Mouse (Mus musculus) CH12.LX (cell line): ENCODE data around the gene Olfr721-ps1. TPM values are rescaled to one million over a fixed set of nuclear protein-coding genes. Genes with fewer than 3 reads are reported as not detected.

ENCODE experiments used
- DNase-seq: peaks from one replicate; pipeline ENCODE4 v3.0.0-alpha.2; 2013; ENCODE audit errors: extremely low read depth
- H3K27ac ChIP-seq: 2 replicates; pipeline ENCODE4 v1.5.1; 2012; ENCODE audit warnings: low read depth, mild to moderate bottlenecking, control low read depth, moderate library complexity; ENCODE audit not compliant: insufficient read depth
- H3K27me3 ChIP-seq: replicated peaks from 2 replicates; pipeline ENCODE3; 2012; ENCODE audit warnings: inconsistent platforms
- H3K36me3 ChIP-seq, 2 experiments: replicated peaks in 1 of 2; 2 replicates each; pipeline versions ENCODE3 to v1.6.1; 2012; ENCODE audit warnings: inconsistent platforms in 1 of 2, low read length in 1 of 2, mild to moderate bottlenecking in 1 of 2, mixed read lengths in 1 of 2, moderate library complexity in 1 of 2; ENCODE audit not compliant: control insufficient read depth in 1 of 2, insufficient read depth in 1 of 2
- H3K4me1 ChIP-seq, 2 experiments: 2 replicates each; pipeline ENCODE4 v1.6.1; 2012; ENCODE audit warnings: inconsistent platforms in 1 of 2, moderate library complexity in 1 of 2; ENCODE audit not compliant: insufficient read depth in 2 of 2, control insufficient read depth in 1 of 2
- H3K4me2 ChIP-seq: 2 replicates; pipeline ENCODE4 v1.6.1; 2012; ENCODE audit warnings: low read depth, mild to moderate bottlenecking, control low read depth; ENCODE audit not compliant: poor library complexity, insufficient read depth, severe bottlenecking
- H3K4me3 ChIP-seq, 3 experiments: fragments of 150-350 bp in 1 of 3; sonication (generic) in 1 of 3; replicated peaks in 1 of 3; 2 replicates each; pipeline versions ENCODE3 to v1.5.1; 2011 to 2012; ENCODE audit warnings: low read depth in 2 of 3, low read length in 2 of 3, mild to moderate bottlenecking in 2 of 3, moderate library complexity in 2 of 3, control low read depth in 1 of 3, improper control_type of control experiment in 1 of 3, inconsistent platforms in 1 of 3, mixed read lengths in 1 of 3; ENCODE audit not compliant: poor library complexity in 1 of 3
- H3K79me2 ChIP-seq: replicated peaks from 2 replicates; pipeline ENCODE4 v1.6.1; 2012; ENCODE audit warnings: mild to moderate bottlenecking, moderate library complexity; ENCODE audit not compliant: control insufficient read depth, poor library complexity, insufficient read depth, severe bottlenecking; ENCODE audit errors: extremely low read depth
- H3K9ac ChIP-seq: 2 replicates; pipeline ENCODE4 v1.6.1; 2012; ENCODE audit warnings: low read depth, mild to moderate bottlenecking, control low read depth, moderate library complexity; ENCODE audit not compliant: insufficient read depth
- H3K9me3 ChIP-seq: replicated peaks from 2 replicates; pipeline ENCODE3; 2012; ENCODE audit warnings: low read length, inconsistent platforms, mixed read lengths
- CHD1 ChIP-seq: IDR thresholded peaks from 2 replicates; pipeline ENCODE4 v1.6.1; 2012; ENCODE audit warnings: low read depth, low read length, improper control_type of control experiment, inconsistent platforms
- CHD2 ChIP-seq: IDR thresholded peaks from 2 replicates; pipeline ENCODE4 v1.6.1; 2011; ENCODE audit warnings: low read length, improper control_type of control experiment
- CTCF ChIP-seq, 2 experiments: IDR thresholded peaks in 1 of 2; conservative IDR thresholded peaks in 1 of 2; 2 replicates each; pipeline ENCODE4 v1.5.1; 2011 to 2012; ENCODE audit warnings: low read depth in 2 of 2, low read length in 2 of 2, improper control_type of control experiment in 1 of 2, inconsistent platforms in 1 of 2, mild to moderate bottlenecking in 1 of 2, moderate library complexity in 1 of 2
- E2F4 ChIP-seq: IDR thresholded peaks from 2 replicates; pipeline ENCODE4 v1.6.1; 2011; ENCODE audit warnings: low read depth, low read length, improper control_type of control experiment; ENCODE audit not compliant: insufficient replicate concordance
- ELF1 ChIP-seq: IDR thresholded peaks from 2 replicates; pipeline ENCODE4 v1.6.1; 2014; ENCODE audit warnings: low read depth, mild to moderate bottlenecking, inconsistent platforms, low read length, improper control_type of control experiment
- ETS1 ChIP-seq: conservative IDR thresholded peaks from 2 replicates; pipeline ENCODE4 v1.6.1; 2012; ENCODE audit warnings: low read depth, mild to moderate bottlenecking, inconsistent platforms, low read length, improper control_type of control experiment, moderate library complexity
- IRF4 ChIP-seq: IDR thresholded peaks from 2 replicates; pipeline ENCODE4 v1.6.1; 2014; ENCODE audit warnings: low read depth, mild to moderate bottlenecking, inconsistent platforms, low read length, improper control_type of control experiment
- JUND ChIP-seq: conservative IDR thresholded peaks from 2 replicates; pipeline ENCODE4 v1.6.1; 2011; ENCODE audit warnings: low read depth, low read length, improper control_type of control experiment
- KAT2A ChIP-seq: IDR thresholded peaks from 2 replicates; pipeline ENCODE4 v1.6.1; 2012; ENCODE audit warnings: low read length, improper control_type of control experiment, inconsistent platforms; ENCODE audit not compliant: insufficient replicate concordance
- MAFK ChIP-seq: IDR thresholded peaks from 2 replicates; pipeline ENCODE4 v1.6.1; 2011; ENCODE audit warnings: low read length, improper control_type of control experiment; ENCODE audit not compliant: insufficient replicate concordance
- MAX ChIP-seq: IDR thresholded peaks from 2 replicates; pipeline ENCODE4 v1.6.1; 2011; ENCODE audit warnings: low read length, improper control_type of control experiment
- MEF2A ChIP-seq: IDR thresholded peaks from 2 replicates; pipeline ENCODE4 v1.6.1; 2014; ENCODE audit warnings: low read depth, mild to moderate bottlenecking, inconsistent platforms, low read length, improper control_type of control experiment, borderline replicate concordance
- NELFE ChIP-seq: IDR thresholded peaks from 2 replicates; pipeline ENCODE4 v1.6.1; 2011; ENCODE audit warnings: low read depth, low read length, improper control_type of control experiment
- NRF1 ChIP-seq: IDR thresholded peaks from 2 replicates; pipeline ENCODE4 v1.6.1; 2014; ENCODE audit warnings: low read depth, mild to moderate bottlenecking, inconsistent platforms, low read length, improper control_type of control experiment, moderate library complexity
- PAX5 ChIP-seq: IDR thresholded peaks from 2 replicates; pipeline ENCODE4 v1.6.1; 2012; ENCODE audit warnings: low read length, inconsistent platforms, mixed read lengths
- RAD21 ChIP-seq: IDR thresholded peaks from 2 replicates; pipeline ENCODE4 v1.6.1; 2011; ENCODE audit warnings: low read depth, mild to moderate bottlenecking, low read length, improper control_type of control experiment, moderate library complexity
- RCOR1 ChIP-seq: conservative IDR thresholded peaks from 2 replicates; pipeline ENCODE4 v1.6.1; 2012; ENCODE audit warnings: low read depth, mild to moderate bottlenecking, inconsistent platforms, low read length, improper control_type of control experiment
- SIN3A ChIP-seq: IDR thresholded peaks from 2 replicates; pipeline ENCODE4 v1.6.1; 2012; ENCODE audit warnings: low read length, improper control_type of control experiment, inconsistent platforms
- TBP ChIP-seq: conservative IDR thresholded peaks from 2 replicates; pipeline ENCODE4 v1.6.1; 2011; ENCODE audit warnings: low read depth, low read length, improper control_type of control experiment
- TCF12 ChIP-seq: IDR thresholded peaks from 2 replicates; pipeline ENCODE4 v1.6.1; 2014; ENCODE audit warnings: low read depth, mild to moderate bottlenecking, inconsistent platforms, low read length, improper control_type of control experiment
- UBTF ChIP-seq: IDR thresholded peaks from 2 replicates; pipeline ENCODE4 v1.6.1; 2012; ENCODE audit warnings: low read depth, mild to moderate bottlenecking, inconsistent platforms, low read length, improper control_type of control experiment, moderate library complexity
- USF1 ChIP-seq: IDR thresholded peaks from 2 replicates; pipeline ENCODE4 v1.6.1; 2014; ENCODE audit warnings: low read depth, mild to moderate bottlenecking, inconsistent platforms, low read length, improper control_type of control experiment
- USF2 ChIP-seq: conservative IDR thresholded peaks from 2 replicates; pipeline ENCODE4 v1.6.1; 2011; ENCODE audit warnings: low read depth, low read length, improper control_type of control experiment
- ZC3H11A ChIP-seq: IDR thresholded peaks from 2 replicates; pipeline ENCODE4 v1.6.1; 2012; ENCODE audit warnings: low read depth, mild to moderate bottlenecking, inconsistent platforms, low read length, improper control_type of control experiment
- ZKSCAN1 ChIP-seq: IDR thresholded peaks from 2 replicates; pipeline ENCODE4 v1.6.1; 2012; ENCODE audit warnings: low read depth, inconsistent platforms, low read length, improper control_type of control experiment, borderline replicate concordance
- ZNF384 ChIP-seq: IDR thresholded peaks from 2 replicates; pipeline ENCODE4 v1.6.1; 2012; ENCODE audit warnings: low read depth, low read length, improper control_type of control experiment, inconsistent platforms
- dilution Hi-C: fragments of 300-500 bp; cut with MboI; formaldehyde crosslinking; loops from 2 replicates; pipeline ENCODE4 v1.14.3; 2020; ENCODE audit warnings: low sequenced_read_pairs; ENCODE audit not compliant: extremely low pct_unique_long_range_greater_than_20kb, extremely low pct_ligation_motif_present
- in situ Hi-C: fragments of 300-500 bp; cut with MboI; formaldehyde crosslinking; loops from 3 replicates; pipeline ENCODE4 v1.14.3; 2019; ENCODE audit warnings: low sequenced_read_pairs, low pct_ligation_motif_present, low pct_unique_long_range_greater_than_20kb, mixed read lengths
- polyA plus RNA-seq: library from polyadenylated mRNA; unstranded; fragments of >175 nt; gene quantifications from 2 replicates; pipeline ENCODE4 v1.2.1, GENCODE M21; 2012; ENCODE audit warnings: low read depth; ENCODE audit not compliant: insufficient read length
- total RNA-seq, 2 experiments: library from RNA; depleted of rRNA; stranded (reverse); fragments of 300-350 nt in 1 of 2; fragments of >200 nt in 1 of 2; gene quantifications; 2 replicates each; pipeline ENCODE4 v1.2.3; 2012 to 2014

The Olfr721-ps1 gene
- total RNA-seq (2012; rRNA removed): not detected in 2 replicates
- not detected in 2 replicates for total RNA-seq (2014; rRNA removed)
- polyA plus RNA-seq: not detected in 2 replicates

- no peak for DNase-seq
- H3K9ac ChIP-seq: no peak within 1 kb of the TSS
- H3K27ac ChIP-seq: no peak within 1 kb of the TSS
- H3K4me2 ChIP-seq: no peak within 1 kb of the TSS
- no peaks in the 10 kb centered on the region for H3K27me3 ChIP-seq
- in situ Hi-C loops: no loop called here
- no peaks in the 10 kb centered on the region for H3K9me3 ChIP-seq
- H3K4me1 ChIP-seq: no peaks in the 10 kb centered on the region
- no peak within 1 kb of the TSS for H3K4me3 ChIP-seq
- no peaks in the 10 kb centered on the region for H3K79me2 ChIP-seq
- TF ChIP-seq MEF2A (no peak), RAD21 (no peak), CHD1 (no peak), CTCF (conservative IDR thresholded peaks at IDR 0.05 in 1 of 2, IDR thresholded peaks at IDR 0.05 in 1 of 2; ENCODE audit: low read depth in 2 of 2, low read length in 2 of 2) (no peak), ZC3H11A (no peak), E2F4 (no peak), MAFK (no peak), TBP (no peak), KAT2A (no peak), USF1 (no peak), UBTF (no peak), USF2 (no peak), JUND (no peak), NRF1 (no peak), RCOR1 (no peak), IRF4 (no peak), PAX5 (no peak), ETS1 (no peak)
- dilution Hi-C loops: no loop called here
- H3K36me3 ChIP-seq: no peaks in the 10 kb centered on the region
These were observed at the start of gene Olfr721-ps1 for GRCm38 (mm10) chr14:14400998-14401397. TSS of gene Olfr721-ps1 (plus strand) at chr14:14401298.

DNA sequence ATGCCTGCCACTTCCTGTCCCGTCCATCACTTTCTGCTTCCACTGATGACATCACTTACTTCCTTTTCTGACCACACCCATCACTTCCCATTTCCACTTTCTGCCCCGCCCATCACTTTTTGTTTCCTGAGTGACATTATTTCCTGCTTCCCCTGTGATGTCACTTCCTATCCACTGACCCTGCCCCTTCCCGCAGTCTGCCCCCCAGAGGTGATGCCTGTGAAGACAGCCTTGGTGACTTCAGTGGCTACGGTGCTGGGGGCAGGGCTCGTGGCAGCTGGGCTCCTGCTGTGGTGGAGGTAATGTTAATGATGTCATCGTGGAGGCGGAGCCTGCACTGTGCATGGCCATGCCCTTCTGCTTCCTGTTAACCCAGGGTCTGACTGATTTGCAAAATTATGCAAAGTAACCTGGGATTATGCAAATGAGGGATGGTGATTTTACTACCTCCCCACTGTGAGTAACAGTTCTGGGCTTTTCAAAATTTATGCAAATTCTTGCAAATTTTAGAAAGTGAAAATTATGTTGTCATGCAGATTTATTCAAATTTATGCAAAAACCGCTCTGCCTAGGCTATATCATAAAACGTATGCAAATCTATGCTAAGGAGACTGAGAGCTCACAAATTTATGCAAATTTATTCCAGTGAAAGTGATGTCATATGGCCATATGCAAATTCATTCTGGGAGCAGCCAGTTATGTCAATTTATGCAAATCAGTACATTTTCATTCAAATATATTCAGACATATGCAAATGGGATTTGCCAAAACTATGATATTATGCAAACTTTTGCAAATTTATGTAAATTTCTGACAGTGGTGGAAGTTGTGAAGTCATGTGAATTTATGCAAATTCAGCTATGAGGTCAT is 49.1 kb upstream of the Olfr721-ps1 start:
- dilution Hi-C loops: no loop called here
- Histone ChIP-seq H3K4me1 (no peaks in the 10 kb centered on the region), H3K9ac (no peak overlapping the region), H3K4me3 (no peak overlapping the region), H3K4me2 (no peak overlapping the region), H3K36me3 (peaks cover 0 to 10% of the 10 kb centered on the region in 2 experiments), H3K79me2 (no peaks in the 10 kb centered on the region), H3K27ac (no peak overlapping the region), H3K27me3 (no peaks in the 10 kb centered on the region), H3K9me3 (peaks cover 83% of the 10 kb centered on the region)
- TF ChIP-seq RAD21 (no peak), CHD2 (no peak), KAT2A (no peak), TBP (no peak), SIN3A (no peak), IRF4 (no peak), E2F4 (no peak), NELFE (no peak), PAX5 (no peak), TCF12 (no peak), ZKSCAN1 (no peak), ELF1 (no peak), ZNF384 (no peak), MAX (no peak)
- in situ Hi-C loops: no loop called here
- peak; percentile 11 for DNase-seq
